Mouse (Mus musculus) kidney, postnatal 14 days (tissue): ENCODE results near the gene Mpp1.

ENCODE experiments used
- DNase-seq: peaks from one replicate; pipeline ENCODE4 v3.0.0; 2022; ENCODE audit warnings: mixed read lengths

Gene Mpp1

DNA sequence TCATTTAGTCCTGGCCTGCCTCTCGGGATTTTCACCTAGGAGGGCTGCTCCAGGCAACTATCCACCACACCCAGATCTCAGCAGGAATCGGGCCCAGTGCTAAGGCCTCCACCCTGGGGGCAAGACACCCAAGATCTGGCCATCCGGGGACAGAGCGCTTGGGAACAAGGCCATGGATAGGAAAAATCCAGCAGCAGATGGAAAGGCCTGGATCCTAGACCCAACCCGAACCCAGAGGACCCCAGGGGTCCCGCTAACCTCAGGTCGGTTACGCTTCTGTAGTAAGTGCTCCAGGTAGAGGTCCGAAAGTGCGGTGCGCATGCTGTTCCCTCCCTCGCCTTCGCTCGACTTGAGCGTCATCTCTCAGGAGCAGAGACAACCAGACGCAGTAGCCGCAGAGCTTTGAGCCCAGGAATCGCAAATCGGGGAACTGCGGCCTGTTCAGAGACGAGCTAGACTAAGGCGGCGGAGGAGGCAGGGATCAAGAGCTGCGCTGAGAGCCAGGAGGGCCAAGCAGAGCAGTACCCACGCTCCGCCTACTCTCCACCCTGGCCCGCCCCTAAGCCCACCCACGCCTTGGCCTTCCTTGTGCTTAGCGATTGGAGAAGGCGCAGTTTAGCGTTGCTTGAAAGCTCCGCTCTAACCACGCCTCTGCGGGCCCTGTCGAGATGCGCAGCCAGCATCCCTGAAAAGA is at the start of gene Mpp1:
Gene Mpp1, minus strand, starts transcription at position 550 of the 694 bp plus-strand sequence.
- DNase-seq = peak; percentile 88

DNA sequence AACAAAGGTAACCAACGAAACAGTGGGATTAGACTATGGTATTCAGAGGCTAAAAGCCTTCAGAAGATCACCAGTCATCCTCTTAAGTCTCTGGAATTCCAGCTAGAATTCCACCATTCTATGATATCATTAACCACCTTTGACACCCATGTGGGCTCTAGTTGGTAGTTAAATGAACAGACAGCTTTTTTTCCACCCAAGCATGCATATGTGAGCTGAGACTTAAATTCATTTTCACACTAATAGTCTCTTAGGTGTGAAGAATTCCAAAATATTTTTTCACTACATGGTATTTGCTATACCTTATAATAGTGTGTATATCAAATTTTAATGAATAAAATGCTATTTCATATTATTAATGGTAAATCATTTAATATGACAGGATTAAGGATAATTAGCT is 32.9 kb upstream of the Mpp1 start, which contains the start of gene Smim9:
Gene Smim9, minus strand, starts transcription at position 101 of the 400 bp plus-strand sequence.
- no peak for DNase-seq

DNA sequence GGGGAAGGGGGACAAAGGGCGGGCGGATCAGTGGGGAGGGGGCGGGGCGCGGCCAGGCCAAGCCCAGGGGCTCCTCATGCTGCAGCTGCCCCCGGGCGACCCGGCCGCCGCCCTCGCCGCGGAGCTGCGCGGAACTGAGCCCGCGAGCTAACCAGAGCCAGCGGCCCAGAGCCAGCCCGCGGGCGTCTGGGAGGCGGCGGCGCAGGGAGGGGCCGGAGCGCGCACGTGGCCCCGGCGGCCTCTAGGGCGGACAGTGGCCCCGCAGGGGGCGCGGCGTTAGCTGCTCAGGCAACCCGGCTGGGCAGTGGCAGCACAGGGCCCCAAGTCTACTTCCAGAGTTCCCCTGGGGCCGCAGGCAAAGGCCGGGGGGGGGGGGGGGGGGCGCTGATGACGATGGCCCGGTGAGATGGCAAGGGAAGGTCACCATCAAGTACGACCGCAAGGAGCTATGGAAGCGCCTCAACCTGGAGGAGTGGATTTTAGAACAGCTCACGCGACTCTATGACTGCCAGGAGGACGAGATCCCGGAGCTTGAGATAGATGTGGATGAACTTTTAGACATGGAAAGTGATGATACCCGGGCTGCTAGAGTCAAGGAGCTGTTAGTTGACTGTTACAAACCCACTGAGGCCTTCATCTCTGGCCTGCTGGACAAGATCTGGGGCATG is 24.9 kb upstream of the Mpp1 start:
- DNase-seq = peak; percentile 62

DNA sequence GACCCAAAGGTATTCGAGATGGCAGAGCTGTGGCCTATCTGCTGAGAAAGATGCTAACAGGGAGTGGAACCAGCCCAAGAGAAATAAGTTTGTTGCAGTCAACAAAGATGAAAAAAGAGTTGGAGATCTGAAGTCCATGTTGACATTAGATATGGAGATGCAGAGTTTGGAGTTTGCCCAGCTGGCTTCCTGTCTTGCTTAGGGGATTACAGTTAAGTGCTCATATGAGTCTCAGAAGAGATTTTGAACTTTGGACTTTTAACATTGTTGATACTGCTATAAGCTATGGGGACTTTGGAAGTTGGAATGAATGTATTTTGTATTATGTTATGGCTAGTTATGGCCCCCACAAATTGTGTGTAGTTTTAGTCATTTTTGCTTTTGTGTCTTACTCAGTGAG is 21.4 kb upstream of the Mpp1 start:
- DNase-seq = no peak

DNA sequence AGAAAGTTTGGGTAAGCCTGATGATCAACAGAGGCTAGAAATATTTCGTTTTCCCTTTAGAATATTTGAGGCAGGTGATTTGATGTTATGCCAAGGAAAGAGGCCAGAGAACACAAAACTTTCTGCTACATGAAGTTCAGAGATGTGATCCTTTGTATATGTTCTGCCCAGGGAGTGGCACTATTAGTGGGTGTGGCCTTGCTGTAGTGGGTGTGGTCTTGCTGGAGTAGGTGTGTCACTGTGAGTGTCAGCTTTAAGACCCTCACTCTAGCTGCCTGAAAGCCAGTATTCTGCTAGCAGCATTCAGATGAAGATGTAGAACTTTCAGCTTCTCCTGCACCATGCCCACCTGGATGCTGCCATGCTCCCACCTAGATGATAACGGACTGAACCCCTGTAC is 19.5 kb upstream of the Mpp1 start:
- DNase-seq = no peak

DNA sequence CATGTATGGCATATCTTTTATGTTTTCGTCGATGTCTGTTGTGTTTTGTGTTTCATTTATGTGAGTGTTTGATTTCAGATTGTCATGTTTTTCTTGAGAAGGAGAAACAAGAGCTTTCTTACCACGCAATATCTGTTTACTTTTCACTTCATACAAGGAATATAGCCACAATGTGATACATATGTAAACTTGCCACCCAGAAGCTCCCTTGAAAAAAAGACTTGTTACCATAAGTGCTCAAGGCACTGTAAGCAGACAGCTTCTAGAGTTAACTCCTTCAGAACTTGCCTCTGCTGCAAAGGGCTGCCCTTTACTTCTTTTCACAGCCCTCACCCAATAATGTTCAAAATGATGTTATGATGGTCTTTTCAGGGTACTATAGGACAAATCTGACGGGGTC is 17.6 kb upstream of the Mpp1 start:
- no peak for DNase-seq

DNA sequence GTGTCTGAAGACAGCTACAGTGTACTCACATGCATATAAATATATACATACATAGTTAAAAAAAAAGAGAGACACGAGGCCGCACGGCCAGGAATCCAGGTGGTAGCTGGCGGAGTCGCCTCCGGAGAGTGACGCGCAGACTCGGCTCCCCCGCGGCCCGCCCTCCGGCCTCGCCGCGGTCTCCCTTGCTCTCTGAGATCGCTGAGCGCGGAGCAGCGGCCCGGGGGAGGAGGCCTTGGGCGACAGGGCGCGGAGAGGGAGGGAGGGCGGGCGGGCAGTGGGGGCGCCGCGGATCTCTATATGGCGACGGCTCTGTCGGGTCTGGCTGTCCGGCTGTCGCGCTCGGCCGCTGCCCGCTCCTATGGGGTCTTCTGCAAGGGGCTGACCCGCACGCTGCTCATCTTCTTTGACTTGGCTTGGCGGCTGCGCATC is 12.3 kb upstream of the Mpp1 start:
- DNase-seq = peak; percentile 31

DNA sequence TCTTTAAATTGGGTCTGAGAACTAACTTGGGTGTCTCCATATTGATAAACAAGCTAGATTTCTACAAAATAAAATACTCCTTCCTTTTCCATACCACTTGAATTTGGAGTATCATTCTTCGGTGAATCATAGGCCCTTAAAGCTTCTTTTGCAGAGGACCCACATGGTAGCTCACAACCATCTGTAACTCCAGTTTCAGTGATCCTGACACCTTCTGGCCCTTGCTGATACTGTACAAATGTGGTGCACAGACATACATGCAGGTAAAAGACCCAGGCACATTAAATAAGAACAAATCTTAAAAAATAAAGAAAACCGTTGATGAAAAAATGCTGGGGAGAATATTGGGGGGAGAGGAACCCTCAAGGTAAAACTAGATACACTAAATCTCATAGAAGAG is 7.4 kb upstream of the Mpp1 start:
- no peak for DNase-seq

DNA sequence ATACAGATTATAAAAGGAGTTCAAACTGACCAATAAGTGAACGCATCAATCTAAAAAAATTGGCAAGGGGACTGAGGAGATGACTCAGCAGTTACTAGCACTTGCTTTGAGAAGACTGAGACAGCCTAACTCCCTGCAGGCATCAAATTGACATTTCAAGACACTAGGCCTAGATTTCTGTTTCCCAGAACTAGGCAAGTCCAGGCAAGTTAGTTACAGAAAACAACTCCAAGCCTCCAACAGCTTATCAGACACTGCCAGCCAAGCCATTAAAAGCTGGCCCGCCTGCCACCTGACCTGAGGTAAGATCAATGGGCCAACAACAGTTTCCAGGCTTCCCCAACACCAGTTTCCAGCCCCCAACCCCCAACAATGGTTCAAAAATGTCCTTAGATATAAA is 6.9 kb upstream of the Mpp1 start:
- DNase-seq = no peak

DNA sequence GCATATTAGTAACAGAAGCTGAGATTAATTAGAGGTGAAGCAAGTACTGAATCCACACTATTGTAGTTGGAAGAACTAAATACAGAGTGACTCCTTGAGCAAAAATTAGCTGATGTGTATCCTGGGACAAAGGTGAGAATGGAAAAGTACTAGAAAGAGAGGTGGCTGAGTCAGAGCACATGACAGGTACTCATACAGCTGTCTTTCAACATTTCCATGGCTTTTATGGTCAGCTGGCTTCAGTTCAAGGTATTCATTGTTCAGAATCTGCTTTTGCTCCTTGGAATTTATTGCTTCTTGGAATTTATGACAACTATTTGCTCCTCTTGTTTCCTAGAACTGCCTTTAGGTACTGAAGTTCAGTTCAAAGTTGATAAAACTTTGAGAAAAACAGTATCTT is 6.1 kb upstream of the Mpp1 start:
- DNase-seq = no peak

DNA sequence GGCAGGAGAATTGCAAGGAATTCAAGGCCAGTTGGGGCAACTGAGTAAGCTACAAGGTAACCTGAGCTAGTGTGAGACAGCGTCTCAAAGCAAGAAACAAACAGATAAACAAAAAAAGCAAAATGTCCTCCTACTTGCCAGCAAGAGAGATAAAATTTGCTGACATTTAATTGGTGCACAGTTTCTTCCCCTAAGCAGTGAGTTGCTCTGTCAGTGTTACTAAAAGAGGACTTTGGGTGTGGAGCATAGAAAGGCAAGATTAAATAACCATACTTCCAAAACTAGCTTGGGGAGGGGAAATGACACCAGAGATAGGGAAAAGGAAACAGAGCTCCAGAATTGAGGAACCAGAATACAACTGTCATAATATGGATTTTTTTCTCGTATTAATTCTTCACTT is 1.3 kb downstream of the Mpp1 start:
- no peak for DNase-seq

DNA sequence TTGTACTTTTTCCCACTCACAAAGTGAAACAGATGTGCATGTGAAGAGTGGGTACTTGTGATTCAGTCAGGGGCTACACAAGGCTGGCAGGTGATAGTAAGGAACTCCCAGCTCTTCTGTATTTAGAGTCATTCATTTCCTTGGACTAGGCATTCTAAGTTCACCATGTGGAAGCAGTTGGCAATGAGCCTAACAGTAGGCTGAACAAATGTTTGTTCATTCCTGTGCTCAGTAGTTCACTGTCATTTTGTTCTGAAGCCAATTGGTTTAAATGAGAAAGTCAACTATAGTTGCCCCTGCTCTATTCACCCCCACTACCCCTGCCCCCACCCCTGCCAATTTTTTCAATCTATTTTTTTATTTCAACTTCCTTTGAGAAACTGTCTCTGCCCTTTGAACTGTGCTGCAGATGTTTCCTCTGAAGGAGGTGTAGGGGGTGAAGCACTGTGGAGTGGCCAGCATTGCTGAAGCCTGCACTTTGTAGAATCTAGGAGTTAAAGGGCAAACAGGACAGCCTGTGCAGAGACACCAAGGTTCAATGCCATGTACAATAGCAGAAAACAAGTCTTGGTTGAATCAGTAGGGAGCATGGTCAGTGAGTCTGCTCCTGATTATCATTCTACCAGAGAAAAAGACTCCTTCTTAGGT is 2.4 kb downstream of the Mpp1 start:
- peak; percentile 60 for DNase-seq

DNA sequence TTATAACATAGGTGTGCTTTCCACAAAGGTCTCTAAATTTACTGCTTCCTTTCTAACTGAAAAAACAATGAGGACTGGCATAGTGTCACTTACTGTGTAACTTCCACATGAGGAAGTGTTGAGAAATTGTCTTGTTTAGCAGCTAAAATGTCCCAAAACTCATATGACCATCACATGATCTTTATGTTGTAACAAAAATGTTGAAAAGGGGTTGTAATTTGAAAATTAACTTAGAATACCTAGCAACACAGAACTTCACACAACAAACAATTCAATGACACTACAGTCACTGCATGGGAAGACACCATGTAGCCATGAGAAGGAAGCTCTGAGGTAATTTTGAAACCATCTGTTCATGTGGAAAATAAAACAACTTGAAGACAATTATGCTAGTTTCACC is 3.9 kb downstream of the Mpp1 start:
- no peak for DNase-seq

DNA sequence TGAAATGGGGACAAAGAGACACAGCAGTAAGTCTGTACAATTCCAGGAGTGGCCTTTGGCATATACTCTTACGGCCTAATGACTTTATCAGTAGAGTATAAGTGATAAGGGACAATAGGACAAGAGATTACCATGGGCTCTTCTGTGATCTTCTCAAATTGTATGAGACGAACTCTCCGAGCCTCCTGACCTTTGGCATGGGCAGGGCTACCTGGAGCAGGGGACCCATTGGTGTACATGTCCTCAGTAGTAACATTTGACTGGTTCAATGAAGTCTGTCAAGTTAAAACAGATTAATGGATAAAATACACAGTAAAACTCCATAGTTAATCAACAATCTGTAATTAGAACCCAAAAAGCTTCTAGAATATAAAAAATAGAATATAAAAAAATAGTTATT is 5.2 kb downstream of the Mpp1 start:
- DNase-seq = no peak

DNA sequence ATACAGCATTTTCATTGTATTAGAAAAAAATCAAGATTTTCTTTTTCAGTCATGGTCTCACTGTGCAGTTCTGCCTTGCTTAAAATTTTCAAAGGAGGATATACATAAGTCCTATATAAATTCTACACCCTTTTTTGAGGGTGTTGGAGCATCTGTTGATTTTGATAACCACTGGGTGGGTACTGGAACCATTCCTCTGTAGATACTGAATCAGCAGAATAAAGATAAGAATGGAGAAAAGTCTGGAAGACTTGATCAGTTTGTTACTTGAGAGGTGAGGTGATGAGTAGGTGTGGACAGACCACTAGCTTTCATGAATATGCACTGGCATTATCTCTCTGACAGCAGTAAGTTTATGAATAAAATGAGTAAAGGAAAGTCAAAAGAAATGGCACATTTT is 15.3 kb downstream of the Mpp1 start:
- no peak for DNase-seq

DNA sequence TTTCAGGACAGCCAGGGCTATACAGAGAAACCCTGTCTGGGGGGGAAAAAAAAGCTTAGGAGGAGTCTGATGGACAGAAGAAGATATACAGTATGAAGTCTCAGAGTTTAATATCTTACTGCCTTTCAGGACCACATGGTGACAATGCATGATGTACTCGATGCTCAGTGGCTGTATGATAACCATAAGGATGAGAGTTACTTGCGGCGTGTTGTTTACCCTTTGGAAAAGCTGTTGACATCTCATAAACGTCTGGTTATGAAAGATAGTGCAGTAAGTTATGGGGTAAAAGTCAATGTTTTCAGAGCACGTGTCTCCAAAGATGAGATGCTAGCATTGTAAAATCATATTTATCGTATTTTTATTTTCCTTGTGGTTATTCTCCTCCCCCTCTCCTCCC is 28.5 kb downstream of the Mpp1 start:
- DNase-seq = no peak

DNA sequence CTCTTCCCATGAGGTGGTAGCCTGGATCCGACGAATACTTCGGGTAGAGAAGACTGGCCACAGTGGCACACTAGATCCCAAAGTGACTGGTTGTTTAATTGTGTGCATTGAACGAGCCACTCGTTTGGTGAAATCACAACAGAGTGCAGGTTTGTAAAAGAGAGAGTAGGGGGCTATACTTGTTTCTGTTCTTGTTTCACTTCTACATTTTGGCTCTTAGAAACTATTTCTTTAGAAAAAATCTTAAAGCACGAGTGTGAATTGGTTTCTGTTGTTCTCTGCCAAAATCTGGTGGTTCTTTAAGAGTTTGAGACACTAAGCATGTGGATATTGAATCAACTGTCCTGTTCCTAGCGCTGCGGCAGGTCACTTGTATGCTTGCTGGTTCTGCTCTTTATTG is 32.0 kb downstream of the Mpp1 start:
- DNase-seq = no peak

DNA sequence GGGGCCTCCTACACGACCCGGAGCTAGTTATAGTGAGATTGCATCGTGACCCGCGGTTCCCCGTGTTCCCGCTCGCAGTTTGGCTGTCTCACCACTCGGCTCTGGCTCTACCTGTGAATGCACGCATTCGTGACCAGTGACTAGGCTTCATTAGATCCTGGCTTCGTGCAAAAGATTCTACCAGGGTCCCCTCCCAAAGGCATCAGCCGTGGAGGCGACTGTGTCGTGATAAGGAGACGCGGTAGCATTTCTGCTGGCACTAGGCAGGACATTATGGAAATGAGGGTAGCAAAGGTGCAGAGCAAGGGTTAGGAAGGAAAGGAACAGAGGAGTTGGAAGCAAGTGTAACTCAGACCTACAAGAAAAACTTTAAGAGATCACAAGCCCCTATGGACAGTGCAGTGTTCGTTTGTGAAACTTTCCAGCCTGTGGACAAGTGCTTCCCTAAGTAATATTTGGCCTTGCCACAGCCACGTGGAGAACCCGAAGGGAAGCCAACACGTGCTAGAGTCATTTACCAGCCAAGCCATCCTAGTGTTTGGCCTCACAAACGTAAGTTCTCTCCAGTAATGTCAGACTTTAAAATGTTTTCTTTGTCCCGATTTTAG is 34.5 kb downstream of the Mpp1 start:
- peak; percentile 1 for DNase-seq

DNA sequence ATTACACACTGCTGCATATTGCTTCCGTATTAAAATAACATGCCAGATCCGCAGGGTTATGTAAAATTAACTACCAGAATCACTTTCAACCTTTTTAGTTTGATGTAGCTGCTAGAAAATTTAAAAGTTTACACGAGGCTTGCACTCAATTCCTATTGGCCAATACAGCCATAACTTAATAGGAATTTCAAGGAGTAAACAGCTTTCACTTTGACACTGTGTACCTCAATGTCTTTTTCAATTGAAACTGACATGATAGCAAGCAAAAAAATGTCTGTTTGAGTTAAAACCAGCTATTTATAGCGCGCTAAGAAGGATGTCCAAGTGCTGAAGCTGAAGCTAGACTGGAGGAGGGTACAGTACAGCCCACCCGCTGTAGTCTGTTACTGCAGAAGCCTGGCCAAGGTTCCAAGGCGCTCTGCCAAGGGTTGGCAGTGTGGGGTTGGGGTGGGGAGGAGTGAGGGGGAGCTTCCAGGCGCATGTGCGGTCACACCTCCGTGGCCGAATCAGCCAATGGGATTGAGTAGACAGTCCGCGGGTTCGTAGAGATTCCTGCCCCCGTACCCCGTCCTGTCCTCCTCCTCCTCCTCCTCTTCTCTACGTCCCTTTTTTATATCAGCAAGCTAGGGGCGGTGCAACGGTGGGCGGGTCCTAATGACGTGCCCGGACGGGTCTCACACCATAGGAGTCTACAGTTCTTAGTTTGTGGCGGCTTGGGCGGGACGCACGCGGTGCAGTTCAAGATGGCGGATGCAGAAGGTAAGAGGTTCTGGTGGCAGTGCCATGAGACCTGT is 35.2 kb downstream of the Mpp1 start, which contains the start of gene Dkc1:
Gene Dkc1, plus strand, starts transcription at position 486 of the 794 bp plus-strand sequence.
- DNase-seq = peak; percentile 94

DNA sequence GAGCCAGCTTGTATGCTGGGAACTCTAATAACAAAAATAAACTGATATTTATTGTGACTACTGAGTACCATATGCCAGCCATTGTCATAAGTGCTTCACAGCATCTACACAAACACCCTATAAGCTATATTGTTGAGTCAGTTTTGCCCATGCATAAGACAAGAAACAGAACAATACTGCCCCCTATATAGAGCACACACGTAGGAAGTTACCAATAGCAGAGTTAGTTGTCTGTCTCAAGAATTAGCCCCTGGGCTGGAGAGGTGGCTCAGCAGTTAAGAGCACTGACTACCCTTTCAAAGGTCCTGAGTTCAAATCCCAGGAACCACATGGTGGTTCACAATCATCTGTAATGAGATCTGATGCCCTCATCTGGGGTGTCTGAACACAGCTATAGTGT is 45.2 kb downstream of the Mpp1 start:
- no peak for DNase-seq

DNA sequence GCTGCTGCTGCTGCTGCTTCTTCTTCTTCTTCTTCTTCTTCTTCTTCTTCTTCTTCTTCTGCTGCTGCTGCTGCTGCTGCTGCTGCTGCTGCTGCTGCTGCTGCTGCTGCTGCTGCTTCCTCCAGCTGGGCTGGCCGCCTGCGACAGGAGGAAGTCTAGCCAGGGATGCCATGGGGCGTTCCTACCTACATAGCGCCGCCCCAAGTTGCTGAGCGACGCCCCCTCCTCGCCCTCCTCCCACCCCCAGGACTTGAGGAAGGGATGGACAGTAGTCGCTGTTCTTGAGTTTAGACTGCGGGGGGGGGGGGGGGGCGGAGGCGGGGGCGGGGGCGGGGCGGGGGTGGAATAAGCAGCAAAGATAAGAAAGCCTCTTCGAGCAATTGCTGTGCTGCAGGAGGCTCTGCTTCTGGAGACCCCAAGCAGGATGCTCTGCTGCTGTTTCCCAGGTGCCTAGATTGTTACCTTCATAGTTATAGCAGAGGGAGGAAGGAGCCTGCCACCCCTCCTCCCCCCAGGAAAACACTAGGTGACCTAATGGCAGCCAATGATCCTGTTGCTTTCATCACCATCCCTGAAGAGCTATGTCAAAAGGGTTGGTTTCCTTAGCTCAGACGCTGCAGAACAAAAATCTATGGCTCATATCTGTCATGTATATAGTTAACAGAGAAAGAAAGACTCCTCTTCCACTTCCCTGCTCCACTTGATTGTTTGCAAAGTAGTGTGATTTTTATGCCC is 45.9 kb downstream of the Mpp1 start, which contains the start of gene Gab3:
Gene Gab3, minus strand, starts transcription at position 685 of the 735 bp plus-strand sequence.
- peak; percentile 70 for DNase-seq
